Mouse (Mus musculus) limb, embryonic 10.5 days (tissue): Measurements from ENCODE around the gene Rpl32. TPM values are rescaled to one million over a fixed set of nuclear protein-coding genes. Genes with fewer than 3 reads are reported as not detected.

Source experiments
- DNase-seq: peaks from one replicate; pipeline ENCODE4 v3.0.0-alpha.2; 2017; ENCODE audit warnings: low spot score
- H3K27ac ChIP-seq: fragments of 300-500 bp; sonication (generic); 2 replicates; pipeline ENCODE4 v1.5.1; 2016; ENCODE audit warnings: mild to moderate bottlenecking
- H3K27me3 ChIP-seq: fragments of 300-500 bp; sonication (generic); 2 replicates; pipeline ENCODE4 v1.6.1; 2016; ENCODE audit warnings: low read depth, mild to moderate bottlenecking; ENCODE audit not compliant: poor library complexity, severe bottlenecking
- H3K36me3 ChIP-seq: fragments of 300-500 bp; sonication (generic); 2 replicates; pipeline ENCODE4 v1.6.1; 2016; ENCODE audit warnings: mild to moderate bottlenecking, moderate library complexity
- H3K4me1 ChIP-seq: fragments of 300-500 bp; sonication (generic); 2 replicates; pipeline ENCODE4 v1.6.1; 2016
- H3K4me3 ChIP-seq: fragments of 300-500 bp; sonication (generic); 2 replicates; pipeline ENCODE4 v1.5.1; 2016; ENCODE audit warnings: mild to moderate bottlenecking, moderate library complexity
- H3K9me3 ChIP-seq: fragments of 300-500 bp; sonication (generic); replicated peaks from 2 replicates; pipeline ENCODE4 v1.6.1; 2016; ENCODE audit warnings: mild to moderate bottlenecking
- WGBS: fragments of 180-500 bp; shearing (Covaris S2); methylation state at CpG from one replicate; pipeline ENCODE4 v1.1.7; 2016; 5-methylcytosine and 5-hydroxymethylcytosine counted together
- polyA plus RNA-seq: library from polyadenylated mRNA; unstranded; fragments of >200 nt; fragmentation: Nextera tagmentation; extraction: Ambion mirVana; gene quantifications from 2 replicates; pipeline ENCODE4 v1.2.1, GENCODE M21; 2016

The Rpl32 gene
- polyA plus RNA-seq, 1 experiment from 2014 or later: 1,689 TPM

DNA sequence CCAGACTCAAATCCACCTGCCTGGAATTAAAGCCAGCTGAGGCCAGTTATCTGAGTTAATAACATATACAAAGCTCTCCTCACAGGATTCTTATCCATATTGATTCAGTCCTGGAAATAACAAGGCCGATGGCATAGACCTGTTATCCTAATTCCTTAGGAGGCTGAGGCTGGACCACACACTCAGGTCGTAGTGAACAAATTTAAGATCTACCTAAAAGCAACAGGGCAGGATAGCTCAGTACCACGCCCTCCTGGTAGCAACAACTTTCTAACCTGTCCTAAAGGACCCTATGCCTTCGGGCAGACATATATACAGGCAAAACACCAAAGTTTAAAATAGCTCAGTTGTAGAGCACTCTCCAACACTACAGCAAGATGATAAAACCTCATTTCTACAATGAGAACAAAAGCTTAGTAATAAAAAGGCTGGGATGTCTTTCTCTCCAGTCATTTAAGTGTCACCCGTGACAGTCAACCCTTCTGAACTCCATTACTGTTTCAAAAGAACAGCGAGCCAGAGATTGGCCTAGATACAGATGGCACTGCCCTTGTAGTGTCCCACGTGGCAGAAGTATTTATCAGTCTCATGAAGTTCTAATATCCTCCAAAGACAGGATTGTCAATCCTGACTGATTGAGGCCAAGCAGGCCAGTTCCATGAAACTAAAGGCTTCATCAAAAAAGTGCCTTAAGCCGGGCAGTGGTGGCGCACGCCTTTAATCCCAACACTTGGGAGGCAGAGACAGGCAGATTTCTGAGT is 3.9 kb downstream of the Rpl32 start:
- Histone ChIP-seq H3K27me3 (no peaks in the 10 kb centered on the region), H3K27ac (no peak overlapping the region), H3K4me1 (peaks cover 16% of the 10 kb centered on the region), H3K9me3 (no peaks in the 10 kb centered on the region), H3K36me3 (peaks cover 82% of the 10 kb centered on the region), H3K4me3 (no peak overlapping the region)
- DNase-seq: no peak
- WGBS: 72% methylated on average over 10 of the region's 10 CpGs

DNA sequence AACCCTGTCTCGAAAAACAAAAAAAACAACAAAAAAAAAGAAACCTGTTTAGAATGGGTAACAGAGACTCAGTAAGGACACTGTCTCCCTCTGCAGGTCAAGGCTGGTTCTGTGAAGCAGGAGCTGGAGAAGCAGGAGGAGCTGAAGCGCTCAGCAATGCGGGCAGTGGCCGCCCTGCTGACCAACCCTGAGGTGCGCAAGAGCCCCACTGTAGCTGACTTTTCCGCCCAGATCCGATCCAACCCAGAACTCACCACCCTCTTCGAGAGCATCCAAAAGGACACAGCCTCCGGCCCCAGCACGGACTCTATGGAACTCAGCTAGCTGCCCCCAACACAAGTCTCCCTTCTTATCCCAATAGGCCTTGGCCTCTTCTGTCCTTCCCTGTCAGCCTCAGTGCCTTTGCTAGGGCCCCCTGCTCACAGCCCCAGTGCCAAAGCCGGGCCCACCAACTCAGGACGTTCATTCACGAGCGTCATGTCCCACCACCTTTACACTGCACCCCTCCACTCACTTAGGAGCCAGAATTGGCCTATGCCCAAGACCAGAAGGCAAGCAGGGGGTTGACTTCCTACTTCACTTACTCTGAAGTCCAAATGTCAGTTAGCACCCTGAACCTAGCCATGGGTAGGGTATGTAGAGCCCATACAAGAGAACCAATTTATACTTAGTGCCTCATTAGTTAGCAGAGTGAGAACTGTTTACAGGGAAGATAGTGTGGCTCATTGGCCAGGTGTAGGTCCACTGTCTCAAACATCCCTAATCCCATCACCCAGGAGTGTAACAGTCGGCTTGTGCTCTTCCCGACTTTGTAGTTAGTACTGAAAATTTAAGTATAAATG is 4.8 kb downstream of the Rpl32 start:
- no peak overlapping the region for H3K4me3 ChIP-seq
- no peak overlapping the region for H3K27ac ChIP-seq
- H3K9me3 ChIP-seq: no peaks in the 10 kb centered on the region
- peak; percentile 71 for DNase-seq
- peaks cover 16% of the 10 kb centered on the region for H3K4me1 ChIP-seq
- H3K27me3 ChIP-seq: no peaks in the 10 kb centered on the region
- H3K36me3 ChIP-seq: peaks cover 91% of the 10 kb centered on the region
- 53% methylated on average over 16 of the region's 16 CpGs for WGBS

DNA sequence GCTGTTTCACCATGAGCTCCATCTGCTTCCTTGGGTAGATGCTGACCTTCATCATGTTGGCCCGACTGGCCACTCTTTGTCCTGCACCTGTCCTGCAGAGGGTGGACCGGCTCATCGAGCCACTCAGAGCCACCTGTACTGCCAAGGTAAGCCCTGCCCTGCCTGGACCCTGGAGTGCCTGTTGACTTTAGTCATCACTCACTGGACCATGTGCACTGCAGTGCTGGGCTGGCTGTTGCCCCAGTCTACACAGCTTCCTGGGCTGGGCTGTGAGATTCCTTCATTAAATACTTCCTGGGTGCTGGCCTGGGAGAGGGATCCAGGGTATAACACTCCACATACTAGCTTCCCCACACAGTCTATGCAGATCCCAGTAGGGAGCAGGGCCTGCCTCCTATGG is 6.7 kb downstream of the Rpl32 start:
- H3K4me3 ChIP-seq: no peak overlapping the region
- no peaks in the 10 kb centered on the region for H3K27me3 ChIP-seq
- 95% methylated on average over 3 of the region's 3 CpGs for WGBS
- H3K27ac ChIP-seq: no peak overlapping the region
- no peaks in the 10 kb centered on the region for H3K9me3 ChIP-seq
- peaks cover 100% of the 10 kb centered on the region for H3K36me3 ChIP-seq
- DNase-seq: no peak
- peaks cover 10% of the 10 kb centered on the region for H3K4me1 ChIP-seq

DNA sequence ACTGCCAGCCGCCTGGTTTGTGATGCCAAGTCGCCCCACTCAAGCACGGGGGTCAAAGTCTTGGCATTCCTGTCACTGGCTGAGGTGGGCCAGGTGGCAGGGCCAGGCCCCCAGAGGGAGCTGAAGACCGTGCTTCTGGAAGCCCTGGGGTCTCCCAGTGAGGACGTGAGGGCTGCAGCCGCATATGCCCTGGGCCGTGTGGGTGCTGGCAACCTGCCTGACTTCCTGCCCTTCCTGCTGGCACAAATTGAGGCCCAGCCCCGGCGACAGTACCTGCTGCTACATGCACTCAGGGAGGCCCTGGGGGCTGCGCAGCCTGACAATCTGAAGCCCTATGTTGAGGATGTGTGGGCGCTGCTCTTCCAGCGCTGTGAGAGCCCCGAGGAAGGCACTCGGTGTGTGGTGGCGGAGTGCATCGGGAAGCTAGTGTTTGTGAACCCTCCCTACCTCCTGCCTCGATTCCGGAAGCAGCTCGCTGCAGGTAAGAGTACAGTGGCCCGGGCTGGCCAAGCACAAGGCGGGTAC is 15.8 kb downstream of the Rpl32 start:
- no peaks in the 10 kb centered on the region for H3K27me3 ChIP-seq
- no peak for DNase-seq
- 92% methylated on average over 21 of the region's 21 CpGs for WGBS
- H3K36me3 ChIP-seq: peaks cover 100% of the 10 kb centered on the region
- H3K9me3 ChIP-seq: no peaks in the 10 kb centered on the region
- no peak overlapping the region for H3K27ac ChIP-seq
- no peak overlapping the region for H3K4me3 ChIP-seq
- H3K4me1 ChIP-seq: no peaks in the 10 kb centered on the region

DNA sequence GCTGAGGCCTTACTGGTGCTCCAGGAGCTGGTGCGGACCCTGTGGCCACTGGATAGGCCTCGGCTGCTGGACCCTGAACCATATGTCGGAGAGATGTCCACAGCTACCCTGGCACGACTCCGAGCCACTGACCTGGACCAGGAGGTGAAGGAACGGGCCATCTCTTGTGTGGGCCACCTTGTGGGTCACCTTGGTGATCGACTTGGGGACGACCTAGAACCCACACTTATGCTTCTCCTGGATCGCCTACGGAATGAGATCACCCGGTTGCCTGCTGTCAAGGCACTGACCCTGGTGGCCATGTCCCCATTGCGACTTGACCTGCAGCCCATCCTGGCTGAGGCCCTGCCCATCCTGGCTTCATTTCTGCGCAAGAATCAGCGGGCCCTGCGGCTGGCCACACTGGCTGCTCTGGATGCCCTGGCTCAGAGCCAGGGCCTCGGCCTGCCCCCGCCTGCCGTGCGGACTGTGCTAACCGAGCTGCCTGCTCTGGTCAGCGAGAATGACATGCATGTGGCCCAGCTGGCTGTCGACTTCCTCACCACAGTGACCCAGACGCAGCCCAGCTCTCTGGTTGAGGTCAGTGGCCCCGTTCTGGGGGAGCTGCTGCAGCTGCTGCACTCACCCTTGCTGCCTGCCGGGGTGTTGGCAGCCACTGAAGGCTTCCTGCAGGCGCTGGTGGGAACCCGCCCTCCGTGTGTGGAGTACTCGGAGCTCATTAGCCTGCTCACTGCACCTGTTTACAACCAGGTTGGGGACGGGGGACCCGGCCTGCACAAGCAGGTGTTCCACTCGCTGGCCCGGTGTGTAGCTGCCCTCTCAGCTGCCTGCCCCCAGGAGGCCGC is 16.5 kb downstream of the Rpl32 start:
- no peak for DNase-seq
- no peak overlapping the region for H3K4me3 ChIP-seq
- H3K27me3 ChIP-seq: no peaks in the 10 kb centered on the region
- H3K36me3 ChIP-seq: peaks cover 100% of the 10 kb centered on the region
- no peak overlapping the region for H3K27ac ChIP-seq
- H3K9me3 ChIP-seq: no peaks in the 10 kb centered on the region
- WGBS: 91% methylated on average over 34 of the region's 34 CpGs
- H3K4me1 ChIP-seq: no peaks in the 10 kb centered on the region

DNA sequence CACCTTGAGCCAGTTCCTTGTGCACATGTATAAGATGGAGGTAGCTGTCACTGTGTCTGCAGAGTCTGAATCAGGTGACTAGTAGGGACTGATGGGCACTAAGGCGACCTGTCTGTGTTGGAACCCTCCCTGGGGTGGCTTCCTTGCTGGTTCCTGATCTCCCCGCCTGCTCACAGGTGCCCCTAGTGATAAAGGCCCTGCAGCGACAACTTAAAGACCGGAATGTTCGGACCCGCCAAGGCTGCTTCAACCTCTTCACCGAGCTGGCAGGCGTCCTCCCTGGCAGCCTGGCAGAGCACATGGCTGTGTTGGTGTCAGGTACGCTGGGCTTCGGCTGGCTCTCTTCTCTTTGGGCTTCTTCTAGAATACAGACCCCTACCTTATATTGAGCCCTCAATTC is 17.5 kb downstream of the Rpl32 start:
- Histone ChIP-seq H3K36me3 (peaks cover 100% of the 10 kb centered on the region), H3K9me3 (no peaks in the 10 kb centered on the region), H3K27me3 (no peaks in the 10 kb centered on the region), H3K27ac (no peak overlapping the region), H3K4me3 (no peak overlapping the region), H3K4me1 (no peaks in the 10 kb centered on the region)
- 88% methylated on average over 10 of the region's 10 CpGs for WGBS
- no peak for DNase-seq

DNA sequence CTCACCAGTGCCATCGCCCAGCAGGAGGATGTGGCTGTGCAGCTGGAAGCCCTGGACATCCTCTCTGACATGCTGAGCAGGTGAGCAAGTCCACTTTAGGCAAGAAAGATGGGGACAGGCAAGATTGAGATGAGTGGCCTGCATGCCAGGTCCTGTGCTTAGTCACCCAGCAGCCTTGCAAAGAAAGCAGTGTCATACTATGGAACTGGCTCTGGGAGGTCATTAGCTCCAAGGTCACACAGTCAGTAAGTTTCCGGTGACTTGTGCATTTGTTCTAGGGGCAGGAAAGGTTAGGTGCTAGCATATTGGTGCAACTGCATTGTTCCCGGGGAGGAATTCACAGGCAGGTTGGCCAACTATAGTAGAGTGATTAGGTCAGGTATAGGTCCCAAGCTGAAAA is 25.8 kb downstream of the Rpl32 start:
- Histone ChIP-seq H3K4me3 (no peak overlapping the region), H3K4me1 (no peaks in the 10 kb centered on the region), H3K27ac (no peak overlapping the region), H3K27me3 (no peaks in the 10 kb centered on the region), H3K9me3 (no peaks in the 10 kb centered on the region), H3K36me3 (peaks cover 97% of the 10 kb centered on the region)
- 97% methylated on average over 3 of the region's 3 CpGs for WGBS
- DNase-seq: no peak

DNA sequence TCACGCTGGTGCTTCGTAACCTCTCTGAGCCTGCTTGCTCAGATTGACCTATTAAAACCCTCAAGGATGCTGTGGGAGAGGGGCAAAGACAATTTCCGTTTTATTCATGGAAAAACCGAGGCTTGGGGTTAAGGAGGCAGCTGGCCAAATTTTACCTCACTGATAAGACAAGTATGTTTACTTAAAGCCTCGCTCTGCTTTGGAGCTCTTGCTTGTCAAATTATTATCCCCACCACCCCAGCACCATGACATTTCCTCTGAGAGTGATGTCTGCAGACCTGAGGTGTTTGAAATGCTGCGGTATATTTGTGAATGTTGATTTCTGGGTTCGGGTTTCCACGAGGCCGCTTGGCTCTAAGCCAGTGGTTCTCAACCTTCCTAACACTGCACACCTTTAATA is 32.2 kb downstream of the Rpl32 start:
- Histone ChIP-seq H3K27ac (peak overlapping the region; percentile 99), H3K9me3 (no peaks in the 10 kb centered on the region), H3K4me1 (peaks cover 30% of the 10 kb centered on the region), H3K4me3 (peak overlapping the region; percentile 87), H3K36me3 (peaks cover 46% of the 10 kb centered on the region), H3K27me3 (no peaks in the 10 kb centered on the region)
- no peak for DNase-seq
- WGBS: 79% methylated on average over 9 of the region's 9 CpGs

DNA sequence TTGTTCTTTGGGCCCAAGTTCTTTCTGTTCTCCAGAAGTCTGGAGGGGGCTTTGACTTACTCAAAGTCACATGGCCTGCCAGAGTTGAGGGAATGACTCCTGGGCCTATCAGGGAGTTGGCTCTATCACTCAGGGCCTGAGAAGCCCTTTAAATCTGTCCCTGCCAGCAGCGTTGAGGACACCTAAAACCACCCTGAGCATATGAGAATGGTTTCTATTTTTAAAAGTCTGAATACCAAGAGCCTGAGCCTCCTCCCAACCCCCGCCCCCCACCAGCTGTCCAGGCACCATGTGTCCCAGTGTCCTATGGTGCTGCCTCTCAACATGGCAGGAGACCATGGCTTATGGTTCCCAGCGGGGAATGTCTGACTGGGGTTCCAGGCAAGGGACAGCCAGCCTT is 32.7 kb downstream of the Rpl32 start:
- Histone ChIP-seq H3K4me3 (peak overlapping the region; percentile 87), H3K27ac (peak overlapping the region; percentile 99), H3K36me3 (peaks cover 40% of the 10 kb centered on the region), H3K4me1 (peaks cover 30% of the 10 kb centered on the region), H3K9me3 (no peaks in the 10 kb centered on the region), H3K27me3 (no peaks in the 10 kb centered on the region)
- DNase-seq: no peak
- WGBS: 63% methylated on average over 3 of the region's 3 CpGs

DNA sequence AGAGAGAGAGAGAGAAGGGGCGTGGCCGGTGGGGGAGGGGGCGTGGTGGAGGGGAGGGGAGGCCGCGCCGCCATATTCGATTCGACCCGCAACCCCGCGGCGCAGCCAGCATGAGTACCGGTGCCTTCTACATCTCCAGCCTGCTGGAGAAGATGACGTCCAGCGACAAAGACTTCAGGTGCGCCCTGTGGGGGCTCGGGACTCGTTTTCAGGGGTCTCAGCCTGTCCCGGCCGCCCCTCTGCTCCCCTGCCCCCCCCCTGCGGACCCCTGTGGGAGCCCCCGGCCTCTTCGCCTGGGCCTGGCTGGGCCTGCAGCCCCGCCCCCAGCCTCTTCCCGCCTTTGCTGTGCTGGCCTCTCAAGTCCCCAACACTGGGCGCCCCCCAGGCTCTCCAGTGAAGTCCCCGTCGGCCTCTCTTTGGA is 34.0 kb downstream of the Rpl32 start, which contains the start of gene Cand2:
Cand2 (plus strand) TSS at position 38 of the 421 bp plus-strand sequence.
- Histone ChIP-seq H3K9me3 (no peaks in the 10 kb centered on the region), H3K36me3 (peaks cover 27% of the 10 kb centered on the region), H3K4me3 (peak within 1 kb of the TSS; percentile 87), H3K4me1 (peaks cover 30% of the 10 kb centered on the region), H3K27ac (peak within 1 kb of the TSS; percentile 99), H3K27me3 (no peaks in the 10 kb centered on the region)
- peak; percentile 88 for DNase-seq
- WGBS: under 1% methylated on average over 27 of the region's 28 CpGs

DNA sequence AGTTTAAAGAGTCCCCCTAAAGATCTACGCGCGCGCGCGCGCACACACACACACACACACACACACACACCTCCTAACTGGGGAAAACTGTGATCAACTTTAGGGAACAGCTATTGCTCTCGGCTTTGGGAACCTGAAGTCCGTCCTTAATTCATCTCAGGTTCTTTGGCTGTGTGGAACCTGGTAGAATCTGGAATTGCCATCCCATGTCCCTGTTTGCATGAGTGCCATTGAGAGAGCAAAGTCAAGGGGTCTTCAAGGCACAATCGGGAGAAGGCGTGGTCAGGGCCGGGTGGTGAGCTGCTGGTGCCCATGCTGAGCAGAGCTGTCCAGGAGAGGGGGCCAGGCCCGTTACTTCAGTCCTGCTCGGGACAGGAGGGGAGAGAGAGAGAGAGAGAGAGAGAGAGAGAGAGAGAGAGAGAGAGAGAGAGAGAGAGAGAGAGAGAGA is 34.6 kb downstream of the Rpl32 start:
- Histone ChIP-seq H3K36me3 (peaks cover 22% of the 10 kb centered on the region), H3K9me3 (no peaks in the 10 kb centered on the region), H3K4me3 (peak overlapping the region; percentile 87), H3K4me1 (peaks cover 30% of the 10 kb centered on the region), H3K27ac (peak overlapping the region; percentile 99), H3K27me3 (no peaks in the 10 kb centered on the region)
- DNase-seq: peak; percentile 79
- 4% methylated on average over 13 of the region's 14 CpGs for WGBS

DNA sequence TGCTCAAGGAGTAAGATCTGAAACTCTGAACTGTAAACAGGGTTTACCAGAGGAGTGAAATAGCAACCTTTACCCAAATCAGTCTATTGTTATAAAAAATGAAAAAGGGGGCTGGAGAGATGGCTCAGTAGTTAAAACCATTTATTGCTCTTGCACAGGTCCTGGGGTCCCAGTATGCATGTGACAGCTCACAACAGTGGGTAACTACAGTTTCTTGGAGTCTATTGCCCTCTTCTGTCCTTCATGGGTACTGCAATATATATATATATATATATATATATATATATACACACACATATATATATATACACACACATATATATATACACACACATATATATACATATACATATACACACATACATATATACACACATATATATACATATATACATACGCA is 35.9 kb downstream of the Rpl32 start:
- no peaks in the 10 kb centered on the region for H3K27me3 ChIP-seq
- no peak overlapping the region for H3K27ac ChIP-seq
- H3K4me3 ChIP-seq: no peak overlapping the region
- 46% methylated on average over 1 of the region's 1 CpGs for WGBS
- H3K4me1 ChIP-seq: peaks cover 35% of the 10 kb centered on the region
- DNase-seq: no peak
- H3K36me3 ChIP-seq: peaks cover 11% of the 10 kb centered on the region
- no peaks in the 10 kb centered on the region for H3K9me3 ChIP-seq
